Mouse (Mus musculus): ENCODE results near the gene Dnajc17. TPM values are rescaled to one million over a fixed set of nuclear protein-coding genes. Genes with fewer than 3 reads are reported as not detected.

The Dnajc17 gene
- total RNA-seq, 2 experiments from 2014 or later = 17.4 to 17.6 TPM

GRCm38 (mm10) chr2:119157836-119158235 lies 50.8 kb downstream of the Dnajc17 start:
- DNase-seq = no peak

GRCm38 (mm10) chr2:119156681-119157572 lies 51.7 kb downstream of the Dnajc17 start, which contains the start of gene Rmdn3:
TSS of gene Rmdn3 (minus strand) at chr2:119157034.
- peak; percentile 94 to 96 for DNase-seq

GRCm38 (mm10) chr2:119156081-119156680 lies 52.4 kb downstream of the Dnajc17 start:
- peak; percentile 7 to 17 for DNase-seq

- no peak for DNase-seq
These were observed 53.2 kb downstream of the Dnajc17 start for GRCm38 (mm10) chr2:119155388-119155787.

- DNase-seq = no peak
These were observed 53.9 kb downstream of the Dnajc17 start for GRCm38 (mm10) chr2:119154683-119155082.

- no peak for DNase-seq
These were observed 56.3 kb downstream of the Dnajc17 start for GRCm38 (mm10) chr2:119152255-119152654.

- DNase-seq = no peak
These were observed 60.8 kb downstream of the Dnajc17 start for GRCm38 (mm10) chr2:119147775-119148174.

- DNase-seq = no peak
These were observed 61.4 kb downstream of the Dnajc17 start for GRCm38 (mm10) chr2:119147160-119147678.

GRCm38 (mm10) chr2:119146435-119146834 lies 62.2 kb downstream of the Dnajc17 start:
- DNase-seq = no peak

GRCm38 (mm10) chr2:119145199-119145598 lies 63.4 kb downstream of the Dnajc17 start:
- no peak for DNase-seq

GRCm38 (mm10) chr2:119136346-119136898 lies 72.2 kb downstream of the Dnajc17 start:
- DNase-seq = no peak

Other genes starting within 250 kb of the Dnajc17 start
- 10 to 100 TPM; 51.3 to 55.5 TPM for gene Ccdc32, start 179.4 kb downstream of the Dnajc17 start, total RNA-seq (2021)
- 1 to 10 TPM; 7.3 to 7.5 TPM for gene Rpusd2, start 174.0 kb downstream of the Dnajc17 start, total RNA-seq (2021)
- gene Knl1, start 161.7 kb downstream of the Dnajc17 start, total RNA-seq (2021) = under 1 TPM; 0.37 to 0.48 TPM
- gene Rad51, start 96.0 kb downstream of the Dnajc17 start, total RNA-seq (2021) = 1 to 10 TPM in 1 of 2 experiments, under 1 TPM in 1; 0.99 to 1.5 TPM
- 10 to 100 TPM; 59.4 to 61.8 TPM for gene Rmdn3, start 51.8 kb downstream of the Dnajc17 start, total RNA-seq (2021)
- gene Gchfr, start 41.0 kb downstream of the Dnajc17 start, total RNA-seq (2021) = not detected
- gene Gm14137, start 34.3 kb downstream of the Dnajc17 start, total RNA-seq (2021) = not detected
- 10 to 100 TPM; 38.7 to 43.9 TPM for gene Zfyve19, start 178 bp downstream of the Dnajc17 start, total RNA-seq (2021)
- not detected for gene Ppp1r14d, start 21.1 kb upstream of the Dnajc17 start, total RNA-seq (2021)
- 1 to 10 TPM; 1.7 to 2.4 TPM for gene Spint1, start 28.6 kb upstream of the Dnajc17 start, total RNA-seq (2021)
- gene Rhov, start 62.5 kb upstream of the Dnajc17 start, total RNA-seq (2021) = 1 to 10 TPM; 6.4 to 6.9 TPM
- gene Vps18, start 79.9 kb upstream of the Dnajc17 start, total RNA-seq (2021) = 10 to 100 TPM; 40.6 to 41.5 TPM
- gene Dll4, start 117.0 kb upstream of the Dnajc17 start, total RNA-seq (2021) = 1 to 10 TPM; 2.7 TPM
- gene Chac1, start 142.4 kb upstream of the Dnajc17 start, total RNA-seq (2021) = 1 to 10 TPM; 5.2 to 5.8 TPM

Data from layer of hippocampus, postnatal 36 days (tissue).